Mouse (Mus musculus) Patski (cell line): Measurements from ENCODE around the gene Gm11077. TPM values are rescaled to one million over a fixed set of nuclear protein-coding genes. Genes with fewer than 3 reads are reported as not detected.
A peak's percentile ranks its signal among the peaks of the same experiment; 100 is the strongest.

Experiments used
- ATAC-seq: fragments of 100-300 bp; one replicate; pipeline ENCODE4 v1.8.0; 2021
- CTCF ChIA-PET: fragments of 350-600 bp; sonication (Branson Sonifier 250); formaldehyde crosslinking; loops from one replicate; lab custom pipeline; 2022; ENCODE audit warnings: inconsistent platforms; lab: Charles Lee
- POLR2A ChIA-PET: fragments of 350-600 bp; sonication (Branson Sonifier 250); formaldehyde crosslinking; loops from one replicate; lab custom pipeline; 2022; ENCODE audit warnings: antibody characterized with exemption, inconsistent platforms; lab: Charles Lee
- DNase-seq: peaks from one replicate; pipeline ENCODE4 v3.0.0-alpha.2; 2011; ENCODE audit warnings: low read depth, low spot score
- H3K27me3 ChIP-seq: fragments of 371-371 bp; one replicate; pipeline ENCODE4 v1.5.1; 2021
- CTCF ChIP-seq: fragments of 100-300 bp; IDR thresholded peaks from one replicate; pipeline ENCODE4 v1.5.1; 2021
- in situ Hi-C: fragments of 300-500 bp; cut with MboI; formaldehyde crosslinking; loops from 3 replicates; pipeline ENCODE4 v1.11.1; 2018; ENCODE audit warnings: low pct_unique_long_range_greater_than_20kb, mixed read lengths
- polyA plus RNA-seq: library from polyadenylated mRNA; unstranded; gene quantifications from one replicate; pipeline ENCODE4 v1.2.3, GENCODE M21; 2021

Gene Gm11077
- polyA plus RNA-seq, 1 experiment from 2014 or later, result not detected

DNA sequence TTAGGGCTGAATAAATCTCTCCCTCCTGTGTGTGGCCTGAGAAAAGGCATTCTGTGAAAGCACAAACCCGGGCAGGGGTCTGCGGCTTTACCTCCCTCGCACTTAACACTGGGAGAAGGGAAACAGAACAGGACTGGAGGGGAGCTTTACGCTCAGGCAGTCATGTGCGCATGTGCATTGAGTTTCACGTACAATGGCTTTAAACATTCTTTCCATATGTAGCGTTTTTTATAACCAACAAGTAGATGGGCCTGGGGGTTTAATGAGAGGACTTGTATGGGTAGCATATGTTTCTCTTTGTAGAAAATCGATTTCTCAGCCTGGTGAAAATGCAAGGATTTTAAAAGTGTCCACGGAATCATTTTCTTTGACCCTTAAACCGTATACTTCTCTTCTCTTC lies 24.0 kb upstream of the Gm11077 start:
- ATAC-seq, result no peak
- no peak for TF ChIP-seq CTCF
- in situ Hi-C loops, result loop anchor here (25.0 kb wide), 1 partner anchor 1332 kb away; no protein-coding TSS in a partner anchor
- CTCF ChIA-PET, result no interaction called here
- POLR2A ChIA-PET, result no interaction called here
- no peaks in the 10 kb centered on the region for H3K27me3 ChIP-seq
- DNase-seq, result no peak

DNA sequence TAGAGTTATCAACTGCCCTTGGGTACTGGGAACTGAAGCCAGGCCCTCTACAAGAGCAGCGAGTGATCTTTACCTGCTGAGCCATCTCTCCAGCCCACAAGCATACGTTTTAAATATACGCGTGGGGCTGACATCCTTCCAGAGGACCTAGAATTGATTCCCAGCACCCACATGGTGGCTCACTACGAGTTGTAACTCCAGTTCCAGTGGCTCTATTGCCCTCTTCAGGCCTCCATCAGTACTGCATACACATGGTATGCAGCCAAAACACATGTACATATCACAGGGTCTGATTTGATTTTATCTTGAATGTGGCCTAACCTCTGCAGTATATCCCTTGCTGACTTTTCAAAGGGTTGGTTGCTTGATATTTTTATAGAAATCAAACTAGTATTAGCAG lies 23.0 kb upstream of the Gm11077 start:
- in situ Hi-C loops, result loop anchor here (25.0 kb wide), 1 partner anchor 1331 kb away; no protein-coding TSS in a partner anchor
- DNase-seq (no peak), ATAC-seq (no peak)
- TF ChIP-seq CTCF, result peak; percentile 36
- POLR2A ChIA-PET, result no interaction called here
- CTCF ChIA-PET, result interaction anchor here (1.5 kb wide), 1 partner anchor 43 kb away, joined by 3 read pairs; no protein-coding TSS in a partner anchor
- no peaks in the 10 kb centered on the region for H3K27me3 ChIP-seq

DNA sequence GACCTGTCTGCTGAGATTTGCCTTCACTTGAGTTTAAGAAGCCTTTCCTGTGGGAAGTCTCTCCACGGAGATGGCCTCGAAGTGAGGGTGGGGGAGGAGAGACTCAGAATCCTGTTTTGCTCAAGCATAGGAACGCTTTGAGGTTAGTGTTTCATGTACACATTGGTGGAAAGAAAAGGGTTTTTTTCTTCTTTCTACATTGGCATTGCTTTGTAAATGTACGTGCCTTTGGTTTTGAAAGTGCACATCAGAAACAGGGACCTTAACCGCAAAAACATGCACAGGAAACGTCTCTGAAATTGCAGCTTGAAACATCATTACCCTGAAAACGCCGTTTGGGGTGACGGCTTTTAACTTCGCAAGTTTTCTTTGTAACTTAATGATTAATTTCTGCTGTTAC lies 21.0 kb upstream of the Gm11077 start:
- ATAC-seq, result no peak
- TF ChIP-seq CTCF, result no peak
- ChIA-PET CTCF (no interaction called here), POLR2A (no interaction called here)
- in situ Hi-C loops, result loop anchor here (25.0 kb wide), 1 partner anchor 1329 kb away; no protein-coding TSS in a partner anchor
- H3K27me3 ChIP-seq, result no peaks in the 10 kb centered on the region
- DNase-seq, result no peak

DNA sequence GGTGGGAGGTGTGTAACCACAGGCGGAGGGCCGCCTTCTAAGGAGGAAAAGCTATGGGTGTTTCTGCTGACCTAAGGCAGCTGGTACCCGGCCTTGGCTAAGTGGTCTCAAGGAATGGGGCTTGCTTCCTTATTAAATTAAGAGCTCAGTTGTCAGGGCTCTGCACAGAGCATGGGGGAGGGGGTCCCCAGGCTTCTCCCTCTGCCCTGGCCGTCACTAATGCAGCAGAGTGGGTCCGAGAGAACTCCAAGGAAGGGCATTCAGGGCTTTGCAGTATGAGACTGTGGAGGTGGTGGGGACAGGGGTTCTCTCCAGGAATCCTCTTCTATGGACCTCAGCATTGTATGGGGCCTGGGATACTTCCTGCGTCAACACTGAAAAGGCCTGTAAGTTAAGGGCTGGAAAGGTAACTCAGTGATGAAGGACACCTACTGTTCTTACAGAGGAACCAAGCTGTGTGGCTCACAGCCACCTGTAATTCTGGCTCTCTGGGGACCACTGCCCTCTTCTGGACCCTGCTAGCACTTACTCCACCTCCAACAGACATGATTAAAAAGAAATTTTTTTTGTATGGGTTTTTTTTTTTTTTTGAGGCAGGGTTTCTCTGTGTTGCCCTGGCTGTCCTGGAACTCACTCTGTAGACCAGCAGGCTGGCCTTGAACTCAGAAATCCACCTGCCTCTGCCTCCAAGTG lies 19.5 kb upstream of the Gm11077 start:
- ChIA-PET CTCF (interaction anchor here (0.7 kb wide), 1 partner anchor 100 kb away, joined by 3 read pairs; no protein-coding TSS in a partner anchor), POLR2A (interaction anchor here (0.5 kb wide), 1 partner anchor 459 kb away, joined by 3 read pairs; no protein-coding TSS in a partner anchor)
- H3K27me3 ChIP-seq, result peaks cover 6% of the 10 kb centered on the region
- ATAC-seq (no peak), DNase-seq (no peak)
- peak; percentile 46 for TF ChIP-seq CTCF
- in situ Hi-C loops, result loop anchor here (5.0 to 25.0 kb wide), 2 partner anchors 97 to 1328 kb away; no protein-coding TSS in a partner anchor

DNA sequence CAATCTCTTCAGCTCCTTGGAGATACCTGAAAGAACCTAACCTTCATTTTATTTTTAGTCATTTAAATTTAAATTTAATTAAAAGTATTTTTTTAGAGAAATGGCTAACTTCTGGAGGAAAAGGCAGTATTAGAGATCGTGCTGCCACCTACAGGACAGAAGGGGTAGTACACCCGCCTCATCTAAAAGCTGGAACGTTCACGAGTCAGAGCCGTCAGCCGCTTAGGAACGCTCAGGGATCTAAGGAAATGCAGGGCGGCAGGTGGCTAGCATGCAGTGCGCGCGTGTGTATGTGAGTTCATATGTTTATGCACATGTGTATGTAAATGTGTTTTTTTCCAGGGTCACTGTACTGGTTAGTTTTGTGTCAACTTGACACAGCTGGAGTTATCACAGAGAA lies 16.3 kb upstream of the Gm11077 start:
- peak; percentile 87 for TF ChIP-seq CTCF
- ChIA-PET POLR2A (no interaction called here), CTCF (interaction anchor here (0.6 to 2.0 kb wide), 16 partner anchors 9 to 1054 kb away, joined by 3 to 12 read pairs (median 3); partner anchors contain the start of gene Gm11077)
- in situ Hi-C loops, result loop anchor here (5.0 to 25.0 kb wide), 2 partner anchors 100 to 1325 kb away; no protein-coding TSS in a partner anchor
- H3K27me3 ChIP-seq, result peaks cover 6% of the 10 kb centered on the region
- DNase-seq, result no peak
- ATAC-seq, result peak; percentile 41

DNA sequence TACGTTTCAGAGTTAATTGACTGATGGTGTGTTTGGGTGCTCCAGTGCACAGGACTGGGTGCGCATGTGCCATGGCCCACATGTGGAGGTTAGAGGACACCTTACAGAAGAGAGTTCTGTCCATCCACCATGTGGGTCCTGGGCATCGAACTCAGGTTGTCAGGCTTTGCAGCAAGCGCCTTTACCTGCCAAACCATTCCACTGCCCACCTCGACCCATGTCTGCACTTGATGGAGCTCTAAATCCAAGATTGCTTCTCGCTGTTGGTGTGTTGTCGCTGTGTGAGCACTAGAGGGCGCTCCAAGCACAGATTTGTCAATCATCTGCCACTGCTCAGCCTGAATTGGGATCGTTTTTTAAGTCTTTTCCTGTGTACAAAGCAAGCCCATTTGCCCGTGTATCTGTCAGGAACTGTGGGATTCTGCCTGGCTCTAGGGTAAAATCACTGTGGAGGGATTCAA lies 14.1 kb upstream of the Gm11077 start:
- POLR2A ChIA-PET, result no interaction called here
- peak; percentile 94 for TF ChIP-seq CTCF
- DNase-seq (no peak), ATAC-seq (peak; percentile 70)
- in situ Hi-C loops, result loop anchor here (5.0 to 25.0 kb wide), 2 partner anchors 103 to 1322 kb away; no protein-coding TSS in a partner anchor
- CTCF ChIA-PET, result interaction anchor here (0.7 to 1.8 kb wide), 9 partner anchors 10 to 243 kb away, joined by 3 to 7 read pairs (median 3); partner anchors contain the start of gene Gm11077
- H3K27me3 ChIP-seq, result peaks cover 6% of the 10 kb centered on the region

DNA sequence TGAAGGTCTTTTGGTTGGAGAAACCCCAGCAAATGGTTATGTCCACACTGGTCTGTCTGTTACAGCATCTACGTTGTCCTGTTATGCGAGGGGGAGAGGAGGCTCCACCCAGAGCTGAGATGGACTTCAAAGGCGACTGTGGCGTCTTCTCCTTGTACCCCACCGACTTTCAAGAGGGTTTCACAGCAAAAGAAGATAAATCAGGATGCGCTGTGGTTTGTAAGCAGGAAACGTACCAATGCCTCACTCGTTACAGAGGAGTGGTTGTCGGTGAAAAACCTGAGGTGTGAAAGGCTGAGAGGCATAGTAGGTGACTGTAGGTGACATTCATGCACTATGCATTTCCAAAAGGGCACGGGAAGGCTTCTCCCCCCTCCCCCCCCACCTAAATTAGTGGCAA lies 7.0 kb upstream of the Gm11077 start:
- no peaks in the 10 kb centered on the region for H3K27me3 ChIP-seq
- no peak for TF ChIP-seq CTCF
- in situ Hi-C loops, result loop anchor here (25.0 kb wide), 1 partner anchor 1315 kb away; no protein-coding TSS in a partner anchor
- ChIA-PET POLR2A (no interaction called here), CTCF (interaction anchor here (2.5 kb wide), 1 partner anchor 9 kb away, joined by 7 read pairs; no protein-coding TSS in a partner anchor)
- no peak for DNase-seq
- no peak for ATAC-seq

DNA sequence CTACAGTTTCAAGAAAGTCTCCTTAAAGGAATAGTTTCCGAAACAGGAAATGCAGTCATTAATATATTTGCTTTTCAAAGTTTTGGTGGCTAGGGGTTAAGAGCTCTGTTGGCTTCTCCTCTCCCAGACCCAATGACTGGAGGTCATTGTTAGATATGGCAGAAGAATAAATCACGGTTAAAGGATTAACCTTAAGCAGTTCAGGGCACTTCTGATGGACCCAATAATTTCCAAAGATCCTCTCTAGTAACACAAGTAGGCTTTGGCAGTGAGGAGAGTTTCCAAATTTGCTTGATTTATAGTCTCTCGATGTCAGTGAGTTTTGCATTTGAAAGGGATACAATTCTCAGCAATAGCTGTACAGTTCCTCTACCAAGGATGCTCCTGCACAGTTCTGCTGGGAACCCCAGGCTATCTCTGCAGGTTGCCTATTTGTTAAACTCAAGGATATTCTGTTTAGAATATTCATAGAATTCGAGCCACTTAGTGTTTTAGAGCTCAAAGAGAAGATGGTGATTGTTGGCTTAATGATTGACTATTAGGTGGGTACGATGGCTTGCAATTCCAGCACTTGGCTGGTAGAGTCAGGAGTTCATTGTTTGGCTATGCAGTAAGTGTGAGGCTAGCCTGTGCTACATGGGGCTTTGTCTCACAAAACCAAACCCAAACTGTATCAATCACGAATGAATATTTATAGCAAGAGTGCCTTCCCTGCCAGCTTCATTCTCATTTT lies 1.8 kb downstream of the Gm11077 start:
- CTCF ChIA-PET, result interaction anchor here (0.9 kb wide), 1 partner anchor 17 kb away, joined by 3 read pairs; no protein-coding TSS in a partner anchor
- DNase-seq (no peak), ATAC-seq (no peak)
- no peaks in the 10 kb centered on the region for H3K27me3 ChIP-seq
- in situ Hi-C loops, result no loop called here
- POLR2A ChIA-PET, result interaction anchor here (0.8 kb wide), 1 partner anchor 12 kb away, joined by 6 read pairs; no protein-coding TSS in a partner anchor
- TF ChIP-seq CTCF, result no peak

DNA sequence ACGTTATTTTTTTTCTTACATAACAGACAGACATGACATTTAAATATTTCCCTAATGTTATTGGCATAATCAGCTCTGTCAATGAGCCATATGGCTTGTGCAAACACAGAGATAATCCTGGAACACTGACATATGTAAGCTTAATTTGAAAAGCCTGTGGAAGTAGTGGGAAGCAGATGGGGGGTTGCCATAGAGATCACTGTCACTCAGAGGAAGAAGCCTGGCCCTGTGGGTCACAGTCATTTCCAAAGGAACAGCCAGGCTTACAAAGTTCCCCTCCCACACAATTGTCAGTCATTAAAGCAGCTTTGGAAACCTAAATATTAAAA lies 2.3 kb downstream of the Gm11077 start:
- H3K27me3 ChIP-seq, result no peaks in the 10 kb centered on the region
- POLR2A ChIA-PET, result interaction anchor here (0.8 kb wide), 1 partner anchor 11 kb away, joined by 6 read pairs; no protein-coding TSS in a partner anchor
- TF ChIP-seq CTCF, result no peak
- no peak for DNase-seq
- CTCF ChIA-PET, result interaction anchor here (0.9 kb wide), 1 partner anchor 18 kb away, joined by 3 read pairs; no protein-coding TSS in a partner anchor
- no peak for ATAC-seq
- in situ Hi-C loops, result no loop called here
